Mouse (Mus musculus) thymus, adult 2 months (tissue): ENCODE measurements around the gene Ccna1.

Source experiments
- CTCF ChIP-seq: fragments of 200-500 bp; IDR thresholded peaks from 2 replicates; pipeline ENCODE4 v1.5.1; 2012; ENCODE audit warnings: mild to moderate bottlenecking, control low read depth, low read length, moderate library complexity, borderline replicate concordance; ENCODE audit not compliant: control insufficient read depth, poor library complexity, insufficient read depth; ENCODE audit errors: extremely low read depth
- POLR2A ChIP-seq: fragments of 200-500 bp; IDR thresholded peaks from 2 replicates; pipeline ENCODE4 v1.6.1; 2012; ENCODE audit warnings: mild to moderate bottlenecking, low read length, control low read depth, moderate library complexity; ENCODE audit not compliant: control insufficient read depth, poor library complexity, insufficient read depth; ENCODE audit errors: extremely low read depth

- TF ChIP-seq CTCF (no peak), POLR2A (no peak)
Observed at GRCm38 (mm10) chr3:55001677-55002076, 53.6 kb downstream of the Ccna1 start.
